Mouse (Mus musculus): ENCODE measurements at regions not wholly inside any gene's neighbourhood (a gene's known extent, or its start where the extent isn't known, plus 50 kb on each side); places are given as distances from the start of the nearest gene placed in this dataset.

GRCm38 (mm10) chr2:114275536-114275935 is 74.3 kb upstream of the Zfp770 start:
- no peak for TF ChIP-seq CTCF (IDR thresholded peaks at IDR 0.05)
- TF ChIP-seq POLR2A (IDR thresholded peaks at IDR 0.05; ENCODE audit: insufficient read depth, low read depth, low read length), result no peak
- no peak for TF ChIP-seq EP300 (IDR thresholded peaks at IDR 0.05; ENCODE audit: insufficient read depth, low read depth, low read length)

Measured in heart, adult 2 months (tissue).